ENCODE assay signal across 18 mouse cellular contexts in genomic region chr13:99493304-99493904, GRCm38 (mm10). TPM values are rescaled to one million over a fixed set of nuclear protein-coding genes. Genes with fewer than 3 reads are reported as not detected.
A peak's percentile ranks its signal among the peaks of the same experiment; 100 is the strongest.
DNase-seq lines count a peak whose midpoint lies in the region; ATAC-seq lines count a peak whose summit lies in the region.
"Had no signal": no experiment of that assay in that cellular context is flagged by ENCODE, and none has a peak within 500 bp of the region (broad histone marks: within the 10 kb centered on the region; RNA-seq: fewer than 3 reads in every experiment).

No protein-coding gene starts in this region.

- DNase-seq in hindbrain, embryonic 10.5 days (ENCODE audit: low spot score): no peak
- DNase-seq in kidney, adult 11 months: no peak
- DNase-seq in spleen, postnatal 4 days (ENCODE audit: low spot score in 2 of 2): no peak
- no peak for DNase-seq in cerebellum, adult 9-10 months
- DNase-seq: adrenal gland, adult 2 months; cerebellum, postnatal 14 days; heart, postnatal 4 days; kidney, adult 8-10 months; lung, embryonic 14.5 days; right cerebral cortex, postnatal 25 days; thymus, postnatal 14 days had no signal

- H3K4me1 ChIP-seq in hindbrain, embryonic 10.5 days (replicated peaks): peaks cover 50% of the 10 kb centered on the region
- H3K4me1 ChIP-seq in hindbrain, embryonic 16.5 days (ENCODE audit: control insufficient read depth, insufficient read depth, low read depth, low read length): peaks cover 30% of the 10 kb centered on the region
- peaks cover 40% of the 10 kb centered on the region for H3K4me1 ChIP-seq in forebrain, embryonic 16.5 days (replicated peaks; ENCODE audit: control insufficient read depth, insufficient read depth, low read length)
- peaks cover 48% of the 10 kb centered on the region for H3K4me1 ChIP-seq in midbrain, embryonic 12.5 days
- peaks cover 59% of the 10 kb centered on the region for H3K4me1 ChIP-seq in neural tube, embryonic 15.5 days
- H3K4me1 ChIP-seq: megakaryocyte, embryonic 14.5 days had no signal

- H3K27ac ChIP-seq in hindbrain, embryonic 10.5 days: peak overlapping the region; percentile 88
- H3K27ac ChIP-seq in hindbrain, embryonic 16.5 days (ENCODE audit: low read depth, low read length): no peak overlapping the region
- peak overlapping the region; percentile 45; the same call in 1 of the 2 replicates for H3K27ac ChIP-seq in forebrain, embryonic 16.5 days (ENCODE audit: low read length)
- H3K27ac ChIP-seq in midbrain, embryonic 12.5 days (replicated peaks): peak overlapping the region; percentile 92
- peak overlapping the region; percentile 28; the same call in 1 of the 2 replicates for H3K27ac ChIP-seq in neural tube, embryonic 15.5 days (replicated peaks)
- H3K27ac ChIP-seq: heart, embryonic 10.5 days; limb, embryonic 15.5 days had no signal

- 54% methylated on average over 5 of the region's 5 CpGs for WGBS in hindbrain, embryonic 10.5 days
- 25% methylated on average over 5 of the region's 5 CpGs for WGBS in hindbrain, embryonic 16.5 days
- 18% methylated on average over 5 of the region's 5 CpGs for WGBS in forebrain, embryonic 16.5 days
- 26% methylated on average over 5 of the region's 5 CpGs for WGBS in midbrain, embryonic 12.5 days
- 38% methylated on average over 5 of the region's 5 CpGs for WGBS in neural tube, embryonic 15.5 days

- H3K9me3 ChIP-seq in hindbrain, embryonic 10.5 days: no peaks in the 10 kb centered on the region
- no peaks in the 10 kb centered on the region for H3K9me3 ChIP-seq in hindbrain, embryonic 16.5 days (ENCODE audit: control insufficient read depth, low read length)
- H3K9me3 ChIP-seq in forebrain, embryonic 16.5 days (ENCODE audit: control insufficient read depth, low read length): no peaks in the 10 kb centered on the region
- H3K9me3 ChIP-seq in midbrain, embryonic 12.5 days: no peaks in the 10 kb centered on the region
- H3K9me3 ChIP-seq in neural tube, embryonic 15.5 days (replicated peaks): no peaks in the 10 kb centered on the region
- H3K9me3 ChIP-seq: heart, embryonic 10.5 days; limb, embryonic 15.5 days; megakaryocyte, embryonic 14.5 days had no signal

- peak overlapping the region; percentile 22; the same call in 1 of the 2 replicates for H3K4me3 ChIP-seq in hindbrain, embryonic 10.5 days
- H3K4me3 ChIP-seq in hindbrain, embryonic 16.5 days (ENCODE audit: low read length): no peak overlapping the region
- H3K4me3 ChIP-seq in forebrain, embryonic 16.5 days (replicated peaks; ENCODE audit: low read length): no peak overlapping the region
- H3K4me3 ChIP-seq in midbrain, embryonic 12.5 days: peak overlapping the region; percentile 3; the same call in 1 of the 2 replicates
- H3K4me3 ChIP-seq in neural tube, embryonic 15.5 days (replicated peaks): no peak overlapping the region
- H3K4me3 ChIP-seq: heart, embryonic 10.5 days; limb, embryonic 15.5 days; megakaryocyte, embryonic 14.5 days had no signal

- no peaks in the 10 kb centered on the region for H3K27me3 ChIP-seq in hindbrain, embryonic 10.5 days (ENCODE audit: insufficient read depth, poor library complexity, severe bottlenecking)
- no peaks in the 10 kb centered on the region for H3K27me3 ChIP-seq in hindbrain, embryonic 16.5 days (replicated peaks; ENCODE audit: control insufficient read depth, insufficient read depth, low read length)
- no peaks in the 10 kb centered on the region for H3K27me3 ChIP-seq in forebrain, embryonic 16.5 days (replicated peaks; ENCODE audit: control insufficient read depth, insufficient read depth, low read length)
- H3K27me3 ChIP-seq in midbrain, embryonic 12.5 days: no peaks in the 10 kb centered on the region
- no peaks in the 10 kb centered on the region for H3K27me3 ChIP-seq in neural tube, embryonic 15.5 days (replicated peaks)
- H3K27me3 ChIP-seq: limb, embryonic 15.5 days had no signal

- H3K36me3 ChIP-seq in hindbrain, embryonic 10.5 days: peaks cover 71% of the 10 kb centered on the region
- H3K36me3 ChIP-seq in hindbrain, embryonic 16.5 days (ENCODE audit: control insufficient read depth, insufficient read depth, low read length): 0 out of 2 replicates have a peak, but pooled peaks cover 3% of the 10 kb centered on the region
- H3K36me3 ChIP-seq in forebrain, embryonic 16.5 days (ENCODE audit: control insufficient read depth, insufficient read depth): 0 out of 2 replicates have a peak, but pooled peaks cover 2% of the 10 kb centered on the region
- H3K36me3 ChIP-seq in midbrain, embryonic 12.5 days: peaks cover 31% of the 10 kb centered on the region
- H3K36me3 ChIP-seq in neural tube, embryonic 15.5 days: peaks cover 9% of the 10 kb centered on the region; the same call in 1 of the 2 replicates
- H3K36me3 ChIP-seq: limb, embryonic 15.5 days had no signal

- no peak overlapping the region for H3K4me2 ChIP-seq in hindbrain, embryonic 16.5 days (ENCODE audit: low read length)
- no peak overlapping the region for H3K4me2 ChIP-seq in forebrain, embryonic 16.5 days (ENCODE audit: low read length)
- H3K4me2 ChIP-seq in midbrain, embryonic 12.5 days (replicated peaks): peak overlapping the region; percentile 43
- no peak overlapping the region for H3K4me2 ChIP-seq in neural tube, embryonic 15.5 days
- H3K4me2 ChIP-seq: limb, embryonic 15.5 days; lung, embryonic 14.5 days had no signal

- ATAC-seq in hindbrain, embryonic 16.5 days: no peak
- ATAC-seq in forebrain, embryonic 16.5 days: no peak; the same call in 1 of the 2 replicates
- ATAC-seq in midbrain, embryonic 12.5 days (ENCODE audit: low FRiP score, low read depth): peak; percentile 52
- no peak for ATAC-seq in neural tube, embryonic 15.5 days (ENCODE audit: low FRiP score)

- no peak overlapping the region for H3K9ac ChIP-seq in hindbrain, embryonic 16.5 days (ENCODE audit: low read depth, low read length)
- H3K9ac ChIP-seq in forebrain, embryonic 16.5 days (replicated peaks; ENCODE audit: low read depth, low read length): no peak overlapping the region
- H3K9ac ChIP-seq in midbrain, embryonic 12.5 days (replicated peaks): no peak overlapping the region; the same call in 1 of the 2 replicates
- H3K9ac ChIP-seq in neural tube, embryonic 15.5 days (replicated peaks): no peak overlapping the region
- H3K9ac ChIP-seq: limb, embryonic 15.5 days; lung, embryonic 14.5 days had no signal

RNA-seq across cellular contexts. Expression of gene Map1b, which starts 22.9 kb away (rescaled TPM):
- 743 and 1,096 TPM in 2 replicates for polyA plus RNA-seq in hindbrain, embryonic 10.5 days (2016; fragmentation: Nextera tagmentation; extraction: Ambion mirVana)
- polyA plus RNA-seq in hindbrain, embryonic 16.5 days (2015; fragmentation: Nextera tagmentation; extraction: Ambion mirVana): 1,907 and 2,195 TPM in 2 replicates
- 1,972 and 2,055 TPM in 2 replicates for polyA plus RNA-seq in forebrain, embryonic 16.5 days (2015; fragmentation: Nextera tagmentation; extraction: Ambion mirVana)
- 1,345 and 1,353 TPM in 2 replicates for polyA plus RNA-seq in midbrain, embryonic 12.5 days (2016; fragmentation: Nextera tagmentation; extraction: Ambion mirVana)
- polyA plus RNA-seq in neural tube, embryonic 15.5 days (2015; fragmentation: Nextera tagmentation; extraction: Ambion mirVana): 1,470 and 1,697 TPM in 2 replicates

Comparison
In these comparisons a context has a peak if more than half of its experiments do, and no peak if none do; other contexts are left out.
1. H3K4me3 ChIP-seq: peak in hindbrain, embryonic 10.5 days (single experiment) and midbrain, embryonic 12.5 days (single experiment); none in hindbrain, embryonic 16.5 days (single experiment), forebrain, embryonic 16.5 days (single experiment) and neural tube, embryonic 15.5 days (single experiment).